Mouse (Mus musculus): ENCODE data around the gene C8g. TPM values are rescaled to one million over a fixed set of nuclear protein-coding genes. Genes with fewer than 3 reads are reported as not detected.

C8g gene
- total and polyA plus RNA-seq, 3 experiments: 1.3 to 4.1 (median 1.6) TPM

DNA sequence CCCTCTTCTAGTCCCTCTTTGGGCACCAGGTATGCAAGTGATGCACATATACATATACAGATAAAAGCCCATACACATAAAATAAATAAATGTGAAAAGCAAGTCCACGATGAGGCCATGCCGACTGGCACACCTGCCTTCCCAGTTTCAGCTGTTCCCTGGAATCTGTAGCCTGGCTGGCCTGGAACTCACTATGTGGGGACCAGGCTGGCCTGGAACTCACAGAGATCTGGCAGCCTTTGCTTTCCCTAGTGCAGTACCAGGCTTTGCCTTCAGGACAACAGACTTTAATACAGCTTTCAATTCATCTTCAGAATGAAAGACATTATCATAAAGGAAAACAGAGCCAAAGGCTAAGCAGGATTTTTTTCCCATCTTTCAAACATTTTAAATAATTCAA, 32.2 kb upstream of the C8g start:
- peaks cover 9% of the 10 kb centered on the region for H3K4me1 ChIP-seq (ENCODE audit: control insufficient read depth, insufficient read depth, low read length)
- peaks cover 17% of the 10 kb centered on the region for H3K36me3 ChIP-seq (ENCODE audit: control insufficient read depth, insufficient read depth, low read length)
- intact Hi-C loops (cut with DNase I): no loop called here
- no peaks in the 10 kb centered on the region for H3K79me2 ChIP-seq (replicated peaks; ENCODE audit: control insufficient read depth, insufficient read depth, low read length)
- no peak overlapping the region for H3K9ac ChIP-seq (ENCODE audit: low read depth, low read length)
- 64% methylated on average over 2 of the region's 2 CpGs for WGBS
- H3K4me3 ChIP-seq: no peak overlapping the region
- peak overlapping the region; percentile 78 for H3K27ac ChIP-seq
- H3K27me3 ChIP-seq (ENCODE audit: control insufficient read depth, insufficient read depth, low read length): no peaks in the 10 kb centered on the region
- no peak for DNase-seq
- peak; percentile 41 for TF ChIP-seq CTCF (IDR thresholded peaks at IDR 0.05)
- no peak for TF ChIP-seq EP300 (IDR thresholded peaks at IDR 0.05; ENCODE audit: insufficient read depth, low read depth, low read length)

DNA sequence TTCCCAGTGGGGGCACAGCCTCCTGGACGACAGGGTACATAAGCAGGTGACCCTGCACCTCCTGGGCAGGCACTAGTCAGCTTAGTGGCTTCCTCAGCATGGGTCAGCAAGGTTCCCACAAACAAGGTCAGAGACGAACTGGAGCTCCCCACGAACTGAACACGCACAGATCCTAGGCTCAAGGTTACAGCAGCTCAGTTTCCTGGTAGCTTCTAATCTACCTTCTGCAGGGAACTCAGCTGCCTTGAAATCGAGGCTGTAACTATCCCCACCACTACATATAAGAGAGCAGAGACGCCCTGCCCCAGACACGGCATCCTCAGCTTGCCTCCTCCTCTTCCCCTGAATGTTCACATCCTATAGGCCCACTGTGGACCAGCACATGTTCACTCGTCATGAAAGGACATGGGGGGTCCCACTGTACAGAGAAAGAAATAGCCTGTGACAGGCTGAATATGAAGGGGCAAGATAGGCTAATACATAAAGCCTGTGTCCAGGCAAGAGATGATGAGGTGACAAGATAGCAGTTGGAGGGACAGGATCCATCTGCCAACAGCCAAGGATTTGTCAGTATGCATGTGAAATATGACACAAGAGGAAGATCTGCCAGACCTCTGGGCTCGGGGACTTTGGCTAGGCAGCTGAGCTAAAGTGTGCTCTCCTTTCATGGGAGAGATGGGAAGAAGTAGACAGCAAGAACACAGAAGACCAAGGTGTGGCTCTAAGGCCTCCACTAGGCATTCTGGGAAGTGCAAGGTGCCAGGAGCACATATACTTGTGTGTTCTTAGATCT, 25.2 kb upstream of the C8g start:
- H3K9ac ChIP-seq (ENCODE audit: low read depth, low read length): no peak overlapping the region
- intact Hi-C loops (cut with DNase I): no loop called here
- H3K4me3 ChIP-seq: no peak overlapping the region
- no peaks in the 10 kb centered on the region for H3K27me3 ChIP-seq (ENCODE audit: control insufficient read depth, insufficient read depth, low read length)
- no peaks in the 10 kb centered on the region for H3K36me3 ChIP-seq (ENCODE audit: control insufficient read depth, insufficient read depth, low read length)
- WGBS: 87% methylated on average over 9 of the region's 9 CpGs
- no peak overlapping the region for H3K27ac ChIP-seq
- no peaks in the 10 kb centered on the region for H3K4me1 ChIP-seq (ENCODE audit: control insufficient read depth, insufficient read depth, low read length)
- no peaks in the 10 kb centered on the region for H3K79me2 ChIP-seq (replicated peaks; ENCODE audit: control insufficient read depth, insufficient read depth, low read length)
- DNase-seq: no peak
- TF ChIP-seq EP300 (IDR thresholded peaks at IDR 0.05; ENCODE audit: insufficient read depth, low read depth, low read length): no peak
- TF ChIP-seq CTCF (IDR thresholded peaks at IDR 0.05): no peak
- no peak for TF ChIP-seq POLR2A (IDR thresholded peaks at IDR 0.05; ENCODE audit: insufficient read depth, low read depth, low read length)

DNA sequence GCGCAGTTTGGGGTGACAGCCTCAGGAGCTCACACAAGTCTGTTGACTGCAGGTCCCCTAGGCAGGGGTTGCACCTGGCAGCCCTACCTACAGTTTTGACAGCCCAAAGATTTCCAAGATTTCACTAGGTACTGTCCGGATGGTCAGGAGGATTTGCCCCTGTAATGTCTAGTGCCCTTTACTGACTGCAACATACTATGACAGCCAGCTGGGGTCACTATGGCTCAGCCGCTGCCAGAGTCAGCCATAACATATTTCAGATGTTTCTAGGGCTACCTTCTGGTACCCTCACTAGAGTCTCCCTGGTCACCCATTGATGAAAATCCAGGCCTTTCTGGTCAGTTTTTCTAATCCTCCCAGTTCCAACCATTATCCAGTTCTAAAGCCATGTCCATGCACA, 8.4 kb upstream of the C8g start:
- H3K4me3 ChIP-seq: no peak overlapping the region
- 59% methylated on average over 3 of the region's 3 CpGs for WGBS
- intact Hi-C loops (cut with DNase I): loop anchor here (2.0 kb wide), 1 partner anchor 41 kb away; no protein-coding TSS in a partner anchor
- no peak overlapping the region for H3K27ac ChIP-seq
- no peaks in the 10 kb centered on the region for H3K27me3 ChIP-seq (ENCODE audit: control insufficient read depth, insufficient read depth, low read length)
- no peak for TF ChIP-seq EP300 (IDR thresholded peaks at IDR 0.05; ENCODE audit: insufficient read depth, low read depth, low read length)
- TF ChIP-seq POLR2A (IDR thresholded peaks at IDR 0.05; ENCODE audit: insufficient read depth, low read depth, low read length): no peak
- TF ChIP-seq CTCF (IDR thresholded peaks at IDR 0.05): peak; percentile 66
- H3K79me2 ChIP-seq (replicated peaks; ENCODE audit: control insufficient read depth, insufficient read depth, low read length): no peaks in the 10 kb centered on the region
- no peaks in the 10 kb centered on the region for H3K36me3 ChIP-seq (ENCODE audit: control insufficient read depth, insufficient read depth, low read length)
- no peak for DNase-seq
- no peaks in the 10 kb centered on the region for H3K4me1 ChIP-seq (ENCODE audit: control insufficient read depth, insufficient read depth, low read length)
- no peak overlapping the region for H3K9ac ChIP-seq (ENCODE audit: low read depth, low read length)

DNA sequence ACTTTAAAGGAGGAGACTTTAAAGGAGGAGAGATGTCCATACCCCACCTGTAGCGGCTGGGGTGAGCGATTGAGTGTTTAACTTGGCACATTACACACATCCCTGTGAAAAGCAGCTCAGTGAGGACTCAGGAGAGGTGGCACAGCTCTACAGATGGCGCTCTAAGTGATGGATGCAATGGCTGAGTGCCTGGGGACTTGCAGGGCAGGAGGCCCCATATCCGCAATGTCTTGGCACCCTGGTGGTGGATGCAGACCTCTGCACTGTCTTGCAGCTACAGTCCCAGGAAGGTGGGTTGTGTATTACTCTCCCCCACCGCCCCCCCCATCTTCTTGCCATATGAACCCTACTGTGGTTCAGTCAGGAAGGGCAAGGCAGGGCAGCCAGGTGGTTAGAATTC, 5.4 kb upstream of the C8g start:
- H3K79me2 ChIP-seq (replicated peaks; ENCODE audit: control insufficient read depth, insufficient read depth, low read length): no peaks in the 10 kb centered on the region
- intact Hi-C loops (cut with DNase I): no loop called here
- no peaks in the 10 kb centered on the region for H3K36me3 ChIP-seq (ENCODE audit: control insufficient read depth, insufficient read depth, low read length)
- no peaks in the 10 kb centered on the region; the same call in 1 of the 2 replicates for H3K4me1 ChIP-seq (ENCODE audit: control insufficient read depth, insufficient read depth, low read length)
- H3K4me3 ChIP-seq: no peak overlapping the region
- DNase-seq: no peak
- H3K27ac ChIP-seq: no peak overlapping the region
- no peaks in the 10 kb centered on the region for H3K27me3 ChIP-seq (ENCODE audit: control insufficient read depth, insufficient read depth, low read length)
- TF ChIP-seq CTCF (IDR thresholded peaks at IDR 0.05) (no peak), POLR2A (IDR thresholded peaks at IDR 0.05; ENCODE audit: insufficient read depth, low read depth, low read length) (no peak), EP300 (IDR thresholded peaks at IDR 0.05; ENCODE audit: insufficient read depth, low read depth, low read length) (no peak)
- 43% methylated on average over 5 of the region's 5 CpGs for WGBS
- H3K9ac ChIP-seq (ENCODE audit: low read depth, low read length): no peak overlapping the region

DNA sequence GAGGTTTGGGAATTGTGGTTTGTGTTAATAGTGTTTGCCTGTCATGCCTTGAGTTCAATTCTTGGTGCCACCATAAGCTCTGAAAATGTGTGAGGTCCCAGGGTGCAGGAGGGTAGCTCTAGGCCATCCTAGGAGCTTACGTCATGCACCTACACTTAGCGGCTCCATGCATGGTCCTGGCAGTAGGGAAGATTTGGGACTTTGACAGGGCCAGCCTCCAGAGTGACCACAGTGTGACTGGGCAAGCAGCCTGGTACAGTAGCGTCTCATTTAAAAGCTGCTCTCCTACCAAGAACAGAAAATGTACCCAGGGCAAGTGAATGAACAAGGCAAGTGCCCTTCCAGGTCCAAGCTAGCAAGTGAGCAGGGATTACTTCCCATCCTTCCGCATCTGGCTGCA, 4.3 kb upstream of the C8g start:
- Histone ChIP-seq H3K27ac (no peak overlapping the region), H3K79me2 (replicated peaks; ENCODE audit: control insufficient read depth, insufficient read depth, low read length) (no peaks in the 10 kb centered on the region), H3K4me1 (ENCODE audit: control insufficient read depth, insufficient read depth, low read length) (peaks cover 3% of the 10 kb centered on the region), H3K4me3 (no peak overlapping the region), H3K36me3 (ENCODE audit: control insufficient read depth, insufficient read depth, low read length) (no peaks in the 10 kb centered on the region), H3K9ac (ENCODE audit: low read depth, low read length) (no peak overlapping the region), H3K27me3 (ENCODE audit: control insufficient read depth, insufficient read depth, low read length) (no peaks in the 10 kb centered on the region)
- 95% methylated on average over 4 of the region's 4 CpGs for WGBS
- TF ChIP-seq CTCF (IDR thresholded peaks at IDR 0.05): no peak
- TF ChIP-seq EP300 (IDR thresholded peaks at IDR 0.05; ENCODE audit: insufficient read depth, low read depth, low read length): no peak
- TF ChIP-seq POLR2A (IDR thresholded peaks at IDR 0.05; ENCODE audit: insufficient read depth, low read depth, low read length): no peak
- intact Hi-C loops (cut with DNase I): no loop called here
- DNase-seq: no peak

DNA sequence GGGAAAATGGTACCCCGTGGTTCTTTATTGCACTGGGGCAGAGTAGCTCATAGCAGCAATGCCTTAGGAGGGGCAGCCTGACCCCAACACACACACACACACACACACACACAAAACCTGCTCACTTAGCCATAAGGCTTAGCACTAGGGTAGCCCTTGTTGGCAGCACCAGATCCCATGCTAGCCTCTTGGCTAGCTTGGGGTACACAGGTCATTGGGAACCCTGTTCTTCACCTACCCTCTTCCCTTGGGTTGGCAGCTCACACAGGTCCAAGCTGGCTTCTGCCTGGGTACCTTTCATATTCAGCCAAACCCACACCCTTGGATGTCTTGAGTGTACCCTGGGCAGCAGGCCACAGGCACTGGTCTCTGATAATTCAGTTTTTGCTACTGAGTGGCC, 3.5 kb upstream of the C8g start:
- no peak overlapping the region for H3K9ac ChIP-seq (ENCODE audit: low read depth, low read length)
- WGBS: 65% methylated on average over 1 of the region's 1 CpGs
- H3K4me1 ChIP-seq (ENCODE audit: control insufficient read depth, insufficient read depth, low read length): peaks cover 5% of the 10 kb centered on the region
- H3K27ac ChIP-seq: no peak overlapping the region
- intact Hi-C loops (cut with DNase I): loop anchor here (5.0 kb wide), 1 partner anchor 42 kb away; the partner anchor contains the start of gene Traf2
- no peaks in the 10 kb centered on the region for H3K79me2 ChIP-seq (replicated peaks; ENCODE audit: control insufficient read depth, insufficient read depth, low read length)
- H3K36me3 ChIP-seq (ENCODE audit: control insufficient read depth, insufficient read depth, low read length): no peaks in the 10 kb centered on the region
- no peak for DNase-seq
- H3K4me3 ChIP-seq: no peak overlapping the region
- no peaks in the 10 kb centered on the region for H3K27me3 ChIP-seq (ENCODE audit: control insufficient read depth, insufficient read depth, low read length)
- TF ChIP-seq POLR2A (IDR thresholded peaks at IDR 0.05; ENCODE audit: insufficient read depth, low read depth, low read length) (no peak), CTCF (IDR thresholded peaks at IDR 0.05) (no peak), EP300 (IDR thresholded peaks at IDR 0.05; ENCODE audit: insufficient read depth, low read depth, low read length) (no peak)

All from heart, adult 2 months (tissue).